Mouse (Mus musculus): ENCODE results near the gene Cog5.
A peak's percentile ranks its signal among the peaks of the same experiment; 100 is the strongest.

Gene Cog5

GRCm38 (mm10) chr12:31936657-31937300, 282.1 kb downstream of the Cog5 start:
- DNase-seq (ENCODE audit: low read depth in 1 of 2, low spot score in 2 of 2): no peak

- no peak for DNase-seq (ENCODE audit: low read depth in 1 of 2, low spot score in 2 of 2)
Measured at GRCm38 (mm10) chr12:31937613-31938012, 282.9 kb downstream of the Cog5 start.

GRCm38 (mm10) chr12:31938391-31938997, 283.8 kb downstream of the Cog5 start:
- no peak for DNase-seq (ENCODE audit: low read depth in 1 of 2, low spot score in 2 of 2)

- DNase-seq (ENCODE audit: low read depth in 1 of 2, low spot score in 2 of 2): no peak
Measured at GRCm38 (mm10) chr12:31939026-31939425, 284.4 kb downstream of the Cog5 start.

GRCm38 (mm10) chr12:31943020-31943654, 288.5 kb downstream of the Cog5 start:
- DNase-seq (ENCODE audit: low read depth in 1 of 2, low spot score in 2 of 2): no peak

- no peak for DNase-seq (ENCODE audit: low read depth in 1 of 2, low spot score in 2 of 2)
Measured at GRCm38 (mm10) chr12:31944405-31944804, 289.7 kb downstream of the Cog5 start.

GRCm38 (mm10) chr12:31947476-31947875, 292.8 kb downstream of the Cog5 start:
- peak in 1 of 2 experiments; percentile 23 for DNase-seq (ENCODE audit: low read depth in 1 of 2, low spot score in 2 of 2)

- DNase-seq (ENCODE audit: low read depth in 1 of 2, low spot score in 2 of 2): no peak
Measured at GRCm38 (mm10) chr12:31948101-31949000, 293.7 kb downstream of the Cog5 start.

GRCm38 (mm10) chr12:31949193-31949741, 294.6 kb downstream of the Cog5 start:
- peak; percentile 80 to 89 for DNase-seq (ENCODE audit: low read depth in 1 of 2, low spot score in 2 of 2)

GRCm38 (mm10) chr12:31949759-31950658, 295.3 kb downstream of the Cog5 start, which contains the start of gene Hbp1:
Gene Hbp1 (minus strand): TSS chr12:31950535.
- peak; percentile 96 to 100 for DNase-seq (ENCODE audit: low read depth in 1 of 2, low spot score in 2 of 2)

GRCm38 (mm10) chr12:31950659-31951031, 296.0 kb downstream of the Cog5 start:
- DNase-seq (ENCODE audit: low read depth in 1 of 2, low spot score in 2 of 2): no peak

GRCm38 (mm10) chr12:31955843-31956242, 301.2 kb downstream of the Cog5 start:
- no peak for DNase-seq (ENCODE audit: low read depth in 1 of 2, low spot score in 2 of 2)

GRCm38 (mm10) chr12:31964074-31964473, 309.4 kb downstream of the Cog5 start:
- no peak for DNase-seq (ENCODE audit: low read depth in 1 of 2, low spot score in 2 of 2)

GRCm38 (mm10) chr12:31965517-31966212, 311.0 kb downstream of the Cog5 start:
- DNase-seq (ENCODE audit: low read depth in 1 of 2, low spot score in 2 of 2): no peak

- DNase-seq (ENCODE audit: low read depth in 1 of 2, low spot score in 2 of 2): no peak
Measured at GRCm38 (mm10) chr12:31966405-31966804, 311.7 kb downstream of the Cog5 start.

- DNase-seq (ENCODE audit: low read depth in 1 of 2, low spot score in 2 of 2): peak in 1 of 2 experiments; percentile 25
Measured at GRCm38 (mm10) chr12:31967536-31967935, 312.9 kb downstream of the Cog5 start.

- DNase-seq (ENCODE audit: low read depth in 1 of 2, low spot score in 2 of 2): no peak
Measured at GRCm38 (mm10) chr12:31969111-31969510, 314.4 kb downstream of the Cog5 start.

GRCm38 (mm10) chr12:31971547-31971946, 316.9 kb downstream of the Cog5 start:
- no peak for DNase-seq (ENCODE audit: low read depth in 1 of 2, low spot score in 2 of 2)

- DNase-seq (ENCODE audit: low read depth in 1 of 2, low spot score in 2 of 2): no peak
Measured at GRCm38 (mm10) chr12:31973473-31974172, 319.0 kb downstream of the Cog5 start.
